Mouse (Mus musculus) testis, postnatal 10 days (tissue): ENCODE data around the gene Elovl5.

Experiments used
- DNase-seq: peaks from one replicate; pipeline ENCODE4 v3.0.0; 2021; ENCODE audit warnings: low spot score

Elovl5 gene

DNA sequence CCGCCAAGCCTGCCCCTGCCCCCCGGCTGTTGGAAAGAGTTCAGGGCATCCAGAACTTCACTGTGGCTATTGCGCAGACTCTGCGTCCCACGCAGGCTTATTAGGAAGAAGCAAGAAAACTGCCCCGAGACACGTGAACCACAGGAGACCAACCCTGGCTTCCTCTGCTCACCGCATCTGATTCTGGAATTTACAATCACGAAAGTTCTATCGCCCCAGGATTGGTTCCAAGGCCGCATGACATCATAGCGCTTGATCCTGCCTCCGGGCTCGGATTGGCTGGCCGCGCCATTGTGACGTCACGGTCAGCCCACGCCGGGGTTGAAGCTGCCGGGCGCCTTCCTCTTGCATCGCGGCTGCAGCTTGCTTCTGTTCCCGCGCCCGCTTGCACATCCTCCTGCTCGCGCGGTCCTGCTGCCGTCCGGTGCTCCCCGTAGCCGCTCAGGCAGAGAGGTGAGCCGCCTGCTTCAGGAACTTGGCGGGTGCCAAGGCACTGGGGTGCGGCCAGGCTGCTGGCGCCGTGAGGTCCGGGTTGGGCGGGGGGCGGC is at the start of gene Elovl5:
Elovl5 (plus strand) TSS at position 291 of the 548 bp plus-strand sequence.
- DNase-seq = peak; percentile 98

DNA sequence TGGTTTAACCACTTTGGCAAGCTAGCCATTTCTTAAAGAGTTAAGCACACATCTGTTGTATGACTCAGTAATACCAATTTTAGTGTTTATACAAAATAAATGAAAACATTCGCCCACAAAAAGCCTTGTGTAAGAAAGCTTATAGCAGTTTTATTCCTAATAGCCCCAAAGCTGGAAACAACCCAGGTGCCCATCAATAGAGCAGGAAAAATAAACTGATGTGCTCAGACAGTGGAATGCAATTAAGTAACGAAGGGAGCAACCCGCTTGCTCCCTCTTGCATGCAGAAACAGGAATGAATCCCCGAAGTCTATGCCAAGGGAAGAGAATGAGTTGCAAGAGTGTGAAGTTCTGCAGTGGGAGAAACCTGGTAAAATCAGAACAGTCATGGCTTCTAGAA is 25.7 kb upstream of the Elovl5 start:
- DNase-seq = no peak

- no peak for DNase-seq
These were observed 18.6 kb upstream of the Elovl5 start for GRCm38 (mm10) chr9:77898551-77898950.

DNA sequence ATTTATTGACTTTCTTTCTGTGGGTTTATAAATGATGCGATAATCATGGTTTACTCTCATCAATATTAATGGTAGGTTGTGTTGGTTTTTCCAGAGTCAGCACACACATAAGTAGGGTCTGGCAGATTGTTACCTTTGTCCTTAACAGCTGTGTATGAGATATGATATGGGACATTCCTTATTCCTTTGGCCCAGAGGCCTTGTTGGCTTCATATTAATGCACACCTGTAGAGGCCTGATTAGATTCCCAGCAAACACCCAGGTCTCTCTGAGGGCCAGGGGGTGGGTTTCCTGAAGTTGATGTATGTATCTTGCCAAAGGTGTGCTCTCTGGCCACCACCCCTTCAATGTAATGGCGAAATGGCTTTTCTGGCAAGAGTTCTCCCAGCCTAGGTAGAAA is 13.0 kb upstream of the Elovl5 start:
- no peak for DNase-seq

DNA sequence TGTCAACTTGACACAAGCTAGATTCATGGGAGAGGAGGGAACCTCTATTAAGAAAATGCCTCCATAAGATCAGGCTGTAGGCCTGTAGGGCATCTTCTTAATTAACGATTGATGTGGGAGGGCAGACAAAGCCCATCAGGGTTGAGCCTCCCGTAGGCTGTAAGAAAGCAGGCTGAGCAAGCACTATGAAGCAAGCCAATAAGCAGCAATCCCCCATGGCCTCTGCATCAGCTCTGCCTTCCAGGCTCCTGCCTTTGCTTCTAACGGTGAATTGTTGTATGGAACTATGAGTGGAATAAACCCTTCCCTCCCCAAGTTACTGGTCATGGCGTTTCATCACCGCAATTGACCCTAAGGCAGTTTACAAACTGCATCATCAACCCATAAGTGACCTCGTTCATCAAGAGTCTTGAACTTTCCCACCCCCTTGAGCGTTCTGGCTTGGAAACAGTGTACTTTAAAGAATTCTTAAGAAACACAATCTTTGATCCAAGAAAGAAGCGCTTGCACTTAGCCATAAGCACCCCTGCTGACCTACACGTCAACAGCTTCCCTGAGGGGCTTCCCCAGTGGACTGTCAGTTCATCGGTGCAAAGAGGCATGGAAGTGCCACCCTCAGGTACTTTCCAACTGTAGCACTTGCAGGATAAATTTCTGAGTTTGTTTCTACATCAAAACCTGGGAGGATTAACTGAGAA is 7.4 kb upstream of the Elovl5 start:
- no peak for DNase-seq

DNA sequence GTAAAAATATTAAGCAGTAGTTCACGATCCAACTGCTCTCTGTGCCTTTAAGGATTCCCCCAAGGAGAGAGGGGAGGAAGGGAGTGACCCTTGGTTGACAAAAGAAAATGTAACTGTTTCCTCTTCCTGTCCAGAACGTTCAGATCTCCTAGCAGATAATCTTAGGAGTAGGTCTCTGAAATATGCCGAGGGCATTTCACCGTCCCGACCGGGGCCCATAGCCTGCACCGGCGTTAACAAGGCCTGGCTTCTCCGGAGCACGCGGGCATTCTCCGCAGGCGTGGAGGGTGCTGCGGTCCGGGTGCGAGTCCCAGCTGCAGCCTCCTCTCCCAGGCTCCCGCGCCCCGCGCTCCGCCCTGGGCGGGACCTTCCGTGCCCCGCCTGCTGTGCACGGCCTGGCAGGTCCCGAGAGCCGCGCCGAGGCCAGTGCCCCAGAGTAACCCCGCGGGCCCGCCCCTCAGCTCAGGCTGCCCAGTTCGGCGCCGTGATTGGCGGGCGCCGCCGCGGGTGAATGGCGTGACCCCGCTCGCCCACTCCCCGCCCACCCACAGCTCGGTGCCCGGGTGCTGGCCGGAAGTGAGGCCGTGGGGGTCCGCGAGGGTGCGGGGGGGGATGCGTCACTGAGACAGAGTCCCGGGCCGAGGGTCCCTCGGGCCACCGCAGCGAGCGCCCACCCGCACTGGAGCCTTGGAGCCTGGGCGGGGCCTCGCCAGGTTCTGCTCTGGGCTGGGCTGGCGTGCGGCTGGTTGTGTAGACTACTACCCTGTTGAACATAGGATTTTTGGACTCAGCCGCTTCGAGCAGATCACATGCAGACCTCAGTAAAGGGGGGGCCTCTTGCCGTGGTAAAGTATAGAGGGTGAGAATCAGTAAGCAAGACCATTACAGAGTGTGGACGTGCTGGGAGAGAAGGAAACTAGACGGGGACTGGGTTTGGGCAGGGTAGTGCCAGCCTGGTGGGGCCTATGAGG is 6.6 kb upstream of the Elovl5 start:
- peak; percentile 94 for DNase-seq

- DNase-seq = no peak
These were observed 5.5 kb upstream of the Elovl5 start for GRCm38 (mm10) chr9:77911508-77912229.

- no peak for DNase-seq
These were observed 4.9 kb upstream of the Elovl5 start for GRCm38 (mm10) chr9:77912246-77912645.

- DNase-seq = no peak
These were observed 2.5 kb upstream of the Elovl5 start for GRCm38 (mm10) chr9:77914616-77915015.

DNA sequence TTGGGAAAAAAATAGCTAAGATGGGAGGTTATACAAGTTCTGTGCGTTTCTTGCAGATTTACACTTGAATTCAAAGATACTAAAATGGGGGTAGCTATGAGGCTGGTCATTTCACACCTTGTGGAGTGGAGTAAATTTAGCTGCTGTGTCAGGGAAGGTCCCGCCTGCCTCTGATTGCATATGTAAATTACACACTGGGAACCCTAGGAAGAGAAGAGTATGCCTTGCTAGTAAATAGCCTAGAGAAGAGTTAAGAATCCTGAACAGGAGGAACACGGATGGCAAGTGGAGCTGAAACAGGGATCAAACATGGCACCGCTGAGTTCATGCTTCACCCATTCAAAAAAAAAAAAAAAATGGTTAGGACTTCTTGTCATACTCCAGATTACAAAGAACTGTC is 1.4 kb upstream of the Elovl5 start:
- no peak for DNase-seq

DNA sequence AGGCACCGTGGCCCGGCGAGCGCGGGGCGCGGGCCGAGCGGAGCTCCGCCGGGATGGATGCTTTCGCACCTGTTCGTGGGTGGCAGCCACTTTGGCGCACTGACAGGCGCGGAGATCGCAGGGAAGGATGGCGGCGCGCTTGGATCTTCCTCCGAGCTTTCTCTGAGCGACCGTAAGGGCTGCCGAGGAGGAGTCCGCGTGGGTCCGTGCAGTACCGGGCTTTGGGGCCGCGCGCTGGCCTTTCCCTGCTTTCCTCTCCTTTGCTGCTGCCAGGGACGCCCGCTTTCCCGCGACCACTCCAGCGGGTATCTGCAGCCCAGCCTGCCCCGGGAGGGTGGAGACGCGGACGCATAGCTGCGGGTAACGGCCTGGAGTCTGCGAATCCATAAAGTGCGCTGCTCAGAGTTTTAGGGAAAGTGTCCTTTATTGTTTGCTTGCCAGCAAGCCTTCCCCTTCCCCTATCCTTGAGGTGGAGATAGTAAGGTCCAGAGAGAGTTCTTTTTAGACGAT is 513 bp downstream of the Elovl5 start:
- peak; percentile 68 for DNase-seq

DNA sequence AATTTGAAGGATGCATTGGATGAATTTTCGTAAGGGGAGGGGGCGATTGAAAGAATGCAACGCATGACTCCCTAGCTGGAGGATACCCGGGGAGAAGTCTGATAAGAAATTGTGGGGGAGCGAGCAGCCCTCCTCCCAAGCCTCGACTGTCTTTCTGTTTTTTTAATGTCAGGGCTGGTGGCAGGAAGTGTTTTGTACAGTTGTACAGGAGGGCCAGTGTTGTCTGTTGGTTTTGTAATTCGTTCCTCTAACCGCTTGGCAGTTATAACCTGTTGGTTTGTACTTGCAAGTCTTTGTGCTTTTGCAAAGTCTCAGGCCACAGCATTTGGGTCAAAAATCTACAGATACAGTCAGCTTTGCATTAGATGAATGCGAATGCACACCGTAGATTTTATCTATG is 1.0 kb downstream of the Elovl5 start:
- DNase-seq = no peak

DNA sequence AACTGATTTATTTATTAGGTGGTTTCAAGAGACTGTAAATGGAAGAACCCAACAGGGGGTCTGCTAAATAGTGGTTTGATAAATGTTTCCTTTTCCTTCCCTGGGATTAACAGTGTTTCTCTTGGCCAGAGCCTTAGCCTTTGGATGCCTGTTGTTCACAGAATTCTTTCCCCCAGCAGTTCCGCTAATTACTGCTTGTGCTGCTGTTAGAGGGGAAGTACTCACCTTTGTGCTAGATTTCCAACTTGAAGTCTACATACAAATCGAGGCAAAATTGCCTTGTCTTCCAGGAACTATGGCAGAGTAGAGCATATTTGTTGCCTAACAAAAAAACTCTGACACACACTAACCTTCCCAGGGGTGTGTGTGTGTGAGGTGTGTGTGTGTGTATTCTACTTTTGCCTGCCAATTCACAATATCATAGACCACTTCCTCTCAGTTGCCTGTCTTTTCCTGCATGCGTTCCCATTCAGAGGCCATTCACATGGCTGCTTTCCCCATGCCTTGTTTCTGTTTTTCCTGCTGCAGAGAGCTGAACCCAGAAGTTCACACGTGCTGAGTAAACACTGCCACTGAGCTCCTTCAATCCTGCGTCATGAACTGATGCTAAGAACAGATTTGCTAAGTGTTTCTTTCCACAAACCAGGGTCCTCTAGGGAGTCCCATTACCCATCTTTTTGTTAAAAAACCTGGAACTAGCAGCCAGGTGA is 2.0 kb downstream of the Elovl5 start:
- no peak for DNase-seq

DNA sequence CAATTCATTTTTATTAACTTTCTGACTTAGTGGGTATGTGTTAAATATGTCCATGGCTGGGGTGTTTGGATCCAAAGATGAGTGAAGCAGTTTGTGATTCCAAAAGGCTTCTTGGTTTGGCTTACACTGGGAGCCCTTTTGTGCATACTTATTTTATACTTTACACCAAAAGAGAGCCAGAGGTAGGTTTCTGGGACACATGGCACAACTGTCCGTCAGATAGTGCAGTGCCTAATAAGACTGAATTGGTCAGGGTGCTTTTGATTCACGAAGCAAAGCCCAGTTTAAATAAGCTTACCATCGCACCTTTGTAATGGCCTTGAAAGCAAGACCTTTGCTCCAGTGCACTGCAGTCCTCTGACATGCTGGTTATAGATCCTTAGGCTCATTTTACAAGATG is 3.3 kb downstream of the Elovl5 start:
- DNase-seq = no peak

- DNase-seq = no peak
These were observed 4.4 kb downstream of the Elovl5 start for GRCm38 (mm10) chr9:77921366-77922260.

- no peak for DNase-seq
These were observed 6.6 kb downstream of the Elovl5 start for GRCm38 (mm10) chr9:77923774-77924173.

DNA sequence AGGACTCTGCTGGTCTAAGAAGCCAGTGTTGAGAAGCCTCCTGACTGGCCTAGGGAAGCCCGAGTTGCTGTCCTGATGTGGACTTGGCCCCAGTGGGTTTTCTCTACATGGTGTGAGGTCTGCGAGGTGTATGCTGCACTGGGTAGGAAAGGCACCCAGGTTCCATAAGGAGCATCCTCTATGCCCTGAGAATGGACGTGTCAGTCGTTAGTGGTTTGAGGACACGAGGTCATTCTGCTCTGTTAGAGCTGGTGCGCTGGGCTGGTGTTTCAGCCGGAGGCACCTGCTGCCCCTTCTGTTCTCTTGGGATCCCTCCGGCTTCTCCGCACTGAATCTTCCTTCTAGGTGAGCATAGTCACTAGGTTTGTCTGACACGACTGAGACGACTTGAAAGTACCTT is 7.0 kb downstream of the Elovl5 start:
- DNase-seq = no peak

- no peak for DNase-seq
These were observed 9.0 kb downstream of the Elovl5 start for GRCm38 (mm10) chr9:77926151-77926550.

DNA sequence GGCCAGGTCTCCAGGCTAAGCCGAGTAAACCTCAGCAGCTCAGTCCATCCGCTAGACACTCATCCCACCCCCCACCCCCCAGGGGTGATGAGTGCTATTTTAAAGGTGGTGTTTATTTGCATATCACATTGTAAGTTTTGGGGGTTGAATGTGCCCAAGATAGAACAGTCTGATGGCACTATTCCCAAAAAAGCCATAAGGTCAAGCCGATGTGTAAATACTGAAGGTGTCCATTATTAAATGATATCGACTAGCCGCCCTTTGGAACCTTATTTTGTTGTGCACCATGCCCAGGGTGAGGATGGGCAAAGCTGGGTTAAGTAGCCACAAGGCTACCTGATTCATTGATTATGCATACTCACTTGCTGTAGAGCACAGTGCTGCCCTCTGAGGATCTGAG is 9.7 kb downstream of the Elovl5 start:
- DNase-seq = no peak

DNA sequence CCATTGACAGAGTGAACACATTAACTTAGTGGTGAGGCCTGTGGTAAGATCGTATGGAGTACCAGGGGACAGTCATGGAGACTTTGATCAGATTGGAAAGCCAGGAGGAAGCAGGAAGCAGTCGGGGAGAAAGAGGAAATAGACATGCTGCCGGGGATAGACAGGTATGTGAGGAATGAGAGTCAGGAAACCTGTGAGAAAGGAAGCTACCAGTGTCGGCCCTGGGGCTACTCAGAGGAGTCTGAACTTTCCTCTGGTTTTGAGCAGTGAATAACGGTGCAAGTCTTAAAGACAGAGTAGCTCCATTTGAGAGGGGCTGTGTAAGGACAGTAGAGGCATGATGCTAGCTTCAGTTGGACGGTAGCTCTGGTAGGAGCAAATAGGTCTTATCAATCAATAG is 10.3 kb downstream of the Elovl5 start:
- no peak for DNase-seq
